In genomic region chr15:98504514-98504913, GRCm38 (mm10) we compare ENCODE assay signal across 9 mouse cellular contexts. TPM values are rescaled to one million over a fixed set of nuclear protein-coding genes. Genes with fewer than 3 reads are reported as not detected.
DNase-seq lines count a peak whose midpoint lies in the region; ATAC-seq lines count a peak whose summit lies in the region.
"Had no signal": no experiment of that assay in that cellular context is flagged by ENCODE, and none has a peak within 500 bp of the region (broad histone marks: within the 10 kb centered on the region; RNA-seq: fewer than 3 reads in every experiment).

No protein-coding gene starts in this region.

- peak; percentile 76 to 77 for DNase-seq in layer of hippocampus, postnatal 10 days (ENCODE audit: low spot score in 2 of 2)
- DNase-seq in layer of hippocampus, postnatal 36 days = no peak
- DNase-seq in adrenal gland, adult 2 months = peak; percentile 47
- peak; percentile 85 for DNase-seq in embryonic facial prominence, embryonic 11.5 days (ENCODE audit: low spot score)
- DNase-seq in heart, postnatal 25 days (ENCODE audit: low spot score) = peak; percentile 26
- DNase-seq in thymus, postnatal 4 days = peak; percentile 94

- no peak for ATAC-seq in embryonic facial prominence, embryonic 11.5 days (replicated peaks; ENCODE audit: insufficient number of reproducible peaks, low FRiP score, low TSS enrichment, low read depth)
- ATAC-seq in limb, embryonic 13.5 days (ENCODE audit: low FRiP score, low read depth) = no peak
- peak; percentile 76 for ATAC-seq in neutrophil, adult 5-6 weeks (ENCODE audit: extremely low read depth, insufficient number of reproducible peaks, low FRiP score, poor library complexity, severe bottlenecking)

- no peaks in the 10 kb centered on the region for H3K27me3 ChIP-seq in embryonic facial prominence, embryonic 11.5 days (ENCODE audit: control insufficient read depth, insufficient read depth, low read length)
- H3K27me3 ChIP-seq in limb, embryonic 13.5 days = 0 out of 2 replicates have a peak, but pooled peaks cover 4% of the 10 kb centered on the region

- H3K4me2 ChIP-seq in embryonic facial prominence, embryonic 11.5 days (ENCODE audit: low read depth, low read length) = no peak overlapping the region
- H3K4me2 ChIP-seq in limb, embryonic 13.5 days (replicated peaks) = 0 out of 2 replicates have a peak overlapping the region, but pooled peaks have one; percentile 0

- no peaks in the 10 kb centered on the region for H3K36me3 ChIP-seq in embryonic facial prominence, embryonic 11.5 days (replicated peaks; ENCODE audit: control insufficient read depth, insufficient read depth, low read depth, low read length)
- H3K36me3 ChIP-seq in limb, embryonic 13.5 days = no peaks in the 10 kb centered on the region

- H3K27ac ChIP-seq in embryonic facial prominence, embryonic 11.5 days (replicated peaks; ENCODE audit: low read depth, low read length) = no peak overlapping the region
- no peak overlapping the region for H3K27ac ChIP-seq in limb, embryonic 13.5 days

- no peaks in the 10 kb centered on the region for H3K9me3 ChIP-seq in embryonic facial prominence, embryonic 11.5 days (replicated peaks; ENCODE audit: control insufficient read depth, low read length)
- H3K9me3 ChIP-seq in limb, embryonic 13.5 days = no peaks in the 10 kb centered on the region

- no peak overlapping the region for H3K9ac ChIP-seq in embryonic facial prominence, embryonic 11.5 days (replicated peaks; ENCODE audit: low read length)
- H3K9ac ChIP-seq in limb, embryonic 13.5 days = no peak overlapping the region

- WGBS in embryonic facial prominence, embryonic 11.5 days = 12% methylated on average over 18 of the region's 18 CpGs
- WGBS in limb, embryonic 13.5 days = 13% methylated on average over 18 of the region's 18 CpGs

- intact Hi-C loops in heart, postnatal 25 days (cut with DNase I) = no loop called here

- H3K4me1 ChIP-seq in embryonic facial prominence, embryonic 11.5 days (ENCODE audit: control insufficient read depth, insufficient read depth, low read length) = no peaks in the 10 kb centered on the region
- H3K4me1 ChIP-seq in limb, embryonic 13.5 days = peaks cover 3% of the 10 kb centered on the region; the same call in 1 of the 2 replicates

- no peak overlapping the region for H3K4me3 ChIP-seq in embryonic facial prominence, embryonic 11.5 days (ENCODE audit: low read depth, low read length)
- H3K4me3 ChIP-seq in limb, embryonic 13.5 days = no peak overlapping the region

RNA-seq across cellular contexts. Expression of gene Olfr279, which starts 12.3 kb away (rescaled TPM):
- total RNA-seq in layer of hippocampus, postnatal 10 days (2021) = not detected
- total RNA-seq in layer of hippocampus, postnatal 36 days (2021) = not detected
- not detected for total RNA-seq in adrenal gland, adult 2 months (2021)
- not detected in 2 replicates for polyA plus RNA-seq in adrenal gland, adult 2 months (2012; rRNA removed)
- polyA plus RNA-seq in embryonic facial prominence, embryonic 11.5 days (2014; fragmentation: Nextera tagmentation; extraction: Ambion mirVana) = not detected in 2 replicates
- not detected for total RNA-seq in heart, postnatal 25 days (2021)
- polyA plus RNA-seq in limb, embryonic 13.5 days (2015; fragmentation: Nextera tagmentation; extraction: Ambion mirVana) = not detected in 2 replicates
- not detected in 2 replicates for total RNA-seq in neutrophil, adult 5-6 weeks (2017)
- polyA plus RNA-seq: frontal cortex, adult 2 months had no signal

RNA-seq across cellular contexts. Expression of gene Lalba, which starts 22.0 kb away (rescaled TPM):
- not detected for total RNA-seq in layer of hippocampus, postnatal 10 days (2021)
- total RNA-seq in layer of hippocampus, postnatal 36 days (2021) = not detected
- total RNA-seq in adrenal gland, adult 2 months (2021) = not detected
- not detected in 2 replicates for polyA plus RNA-seq in adrenal gland, adult 2 months (2012; rRNA removed)
- 0.38 and 0.39 TPM in 2 replicates for polyA plus RNA-seq in embryonic facial prominence, embryonic 11.5 days (2014; fragmentation: Nextera tagmentation; extraction: Ambion mirVana)
- total RNA-seq in heart, postnatal 25 days (2021) = not detected
- 0.19 TPM in 1 of 2 replicates, not detected in the other for polyA plus RNA-seq in limb, embryonic 13.5 days (2015; fragmentation: Nextera tagmentation; extraction: Ambion mirVana)
- not detected in 2 replicates for total RNA-seq in neutrophil, adult 5-6 weeks (2017)
- polyA plus RNA-seq: frontal cortex, adult 2 months had no signal

RNA-seq across cellular contexts. Expression of gene Kansl2, which starts 29.6 kb away (rescaled TPM):
- 10 to 100 TPM; 71.9 to 73.2 TPM for total RNA-seq in layer of hippocampus, postnatal 10 days (2021)
- 10 to 100 TPM; 62.6 to 64.2 TPM for total RNA-seq in layer of hippocampus, postnatal 36 days (2021)
- 10 to 100 TPM; 70.7 to 99.0 TPM for total RNA-seq in adrenal gland, adult 2 months (2021)
- polyA plus RNA-seq in adrenal gland, adult 2 months (2012; rRNA removed) = 44.6 and 49.5 TPM in 2 replicates
- 145 and 153 TPM in 2 replicates for polyA plus RNA-seq in embryonic facial prominence, embryonic 11.5 days (2014; fragmentation: Nextera tagmentation; extraction: Ambion mirVana)
- 10 to 100 TPM; 74.0 to 75.6 TPM for total RNA-seq in heart, postnatal 25 days (2021)
- 139 and 147 TPM in 2 replicates for polyA plus RNA-seq in limb, embryonic 13.5 days (2015; fragmentation: Nextera tagmentation; extraction: Ambion mirVana)
- total RNA-seq in neutrophil, adult 5-6 weeks (2017) = 39.3 and 42.1 TPM in 2 replicates

RNA-seq across cellular contexts. Expression of gene OR5BS1P, which starts 34.8 kb away (rescaled TPM):
- not detected for total RNA-seq in layer of hippocampus, postnatal 10 days (2021)
- total RNA-seq in layer of hippocampus, postnatal 36 days (2021) = not detected
- not detected for total RNA-seq in adrenal gland, adult 2 months (2021)
- polyA plus RNA-seq in adrenal gland, adult 2 months (2012; rRNA removed) = not detected in 2 replicates
- polyA plus RNA-seq in embryonic facial prominence, embryonic 11.5 days (2014; fragmentation: Nextera tagmentation; extraction: Ambion mirVana) = not detected in 2 replicates
- not detected for total RNA-seq in heart, postnatal 25 days (2021)
- not detected in 2 replicates for polyA plus RNA-seq in limb, embryonic 13.5 days (2015; fragmentation: Nextera tagmentation; extraction: Ambion mirVana)
- total RNA-seq in neutrophil, adult 5-6 weeks (2017) = not detected in 2 replicates
- polyA plus RNA-seq: frontal cortex, adult 2 months had no signal

RNA-seq across cellular contexts. Expression of gene Olfr281, which starts 52.1 kb away (rescaled TPM):
- not detected for total RNA-seq in layer of hippocampus, postnatal 10 days (2021)
- total RNA-seq in layer of hippocampus, postnatal 36 days (2021) = not detected
- not detected for total RNA-seq in adrenal gland, adult 2 months (2021)
- not detected in 2 replicates for polyA plus RNA-seq in adrenal gland, adult 2 months (2012; rRNA removed)
- not detected in 2 replicates for polyA plus RNA-seq in embryonic facial prominence, embryonic 11.5 days (2014; fragmentation: Nextera tagmentation; extraction: Ambion mirVana)
- total RNA-seq in heart, postnatal 25 days (2021) = not detected
- polyA plus RNA-seq in limb, embryonic 13.5 days (2015; fragmentation: Nextera tagmentation; extraction: Ambion mirVana) = not detected in 2 replicates
- 0.12 TPM in 1 of 2 replicates, not detected in the other for total RNA-seq in neutrophil, adult 5-6 weeks (2017)

Comparison
In these comparisons a context has a peak if more than half of its experiments do, and no peak if none do; other contexts are left out.
1. DNase-seq: peak in layer of hippocampus, postnatal 10 days (2 of 2), adrenal gland, adult 2 months (single experiment), embryonic facial prominence, embryonic 11.5 days (single experiment), heart, postnatal 25 days (single experiment) and thymus, postnatal 4 days (single experiment); none in layer of hippocampus, postnatal 36 days (0 of 2).